Mouse (Mus musculus) erythroblast, adult 5-6 weeks (primary cell): ENCODE measurements around the gene Rpl26. TPM values are rescaled to one million over a fixed set of nuclear protein-coding genes. Genes with fewer than 3 reads are reported as not detected.

ENCODE experiments used
- ATAC-seq: replicated peaks from 2 replicates; pipeline ENCODE4 v1.8.0; 2016; ENCODE audit warnings: moderate number of reproducible peaks, mild to moderate bottlenecking, moderate TSS enrichment, inconsistent platforms; ENCODE audit not compliant: poor library complexity, low FRiP score, severe bottlenecking
- total RNA-seq, 2 experiments: library from RNA; stranded (forward) in 1 of 2; stranded (reverse) in 1 of 2; fragments of 150-400 nt in 1 of 2; fragments of 200-764, 138-1000 nt in 1 of 2; gene quantifications; 2 replicates each; pipeline versions ENCODE4 v1.2.3 to v1.2.4; 2015 to 2017; ENCODE audit warnings: low replicate concordance in 2 of 2

Gene Rpl26
- total RNA-seq, 2 experiments from 2014 or later, result 834 to 872 TPM

DNA sequence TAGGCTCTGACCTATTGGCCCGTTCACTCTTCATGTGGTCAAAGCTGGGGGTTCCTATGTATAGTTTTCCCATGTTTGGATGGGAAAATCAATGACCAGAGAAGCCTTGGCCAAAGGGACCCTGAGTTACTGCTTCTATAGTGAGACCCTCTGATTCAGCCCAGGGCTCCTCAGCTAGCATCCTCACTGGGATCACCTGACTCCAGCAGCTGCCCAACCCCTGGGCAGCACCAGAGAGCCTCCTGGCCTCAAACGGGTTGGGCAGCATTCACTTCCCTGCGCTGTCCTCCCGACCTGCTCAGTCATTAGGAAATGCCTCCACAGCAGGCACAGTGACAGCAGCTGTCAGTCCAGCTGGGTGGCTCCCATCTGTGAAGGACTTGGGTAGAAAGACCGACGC is 13.1 kb upstream of the Rpl26 start, which contains the start of gene Rnf222:
Gene Rnf222, plus strand, starts transcription at position 301 of the 400 bp plus-strand sequence.
- no peak for ATAC-seq

DNA sequence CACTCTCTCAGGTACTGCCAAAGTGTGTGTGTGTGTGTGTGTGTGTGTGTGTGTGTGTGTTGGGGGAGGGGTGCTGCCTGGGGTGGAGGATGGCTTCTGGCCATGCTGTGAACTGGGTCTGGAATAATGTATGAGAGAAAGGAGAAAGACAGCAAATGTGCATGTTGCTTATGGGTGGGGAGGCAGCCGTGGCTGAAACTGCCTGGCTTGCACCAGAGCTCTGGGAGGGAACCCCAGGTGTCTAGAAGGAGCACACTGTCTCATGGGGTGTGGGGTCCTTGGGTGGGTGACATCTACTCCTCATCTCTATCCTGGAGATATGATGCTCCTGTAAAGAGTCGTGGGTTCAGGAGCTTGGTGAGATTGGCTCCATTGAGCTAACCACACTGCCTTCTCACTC is 12.7 kb upstream of the Rpl26 start:
- no peak for ATAC-seq

DNA sequence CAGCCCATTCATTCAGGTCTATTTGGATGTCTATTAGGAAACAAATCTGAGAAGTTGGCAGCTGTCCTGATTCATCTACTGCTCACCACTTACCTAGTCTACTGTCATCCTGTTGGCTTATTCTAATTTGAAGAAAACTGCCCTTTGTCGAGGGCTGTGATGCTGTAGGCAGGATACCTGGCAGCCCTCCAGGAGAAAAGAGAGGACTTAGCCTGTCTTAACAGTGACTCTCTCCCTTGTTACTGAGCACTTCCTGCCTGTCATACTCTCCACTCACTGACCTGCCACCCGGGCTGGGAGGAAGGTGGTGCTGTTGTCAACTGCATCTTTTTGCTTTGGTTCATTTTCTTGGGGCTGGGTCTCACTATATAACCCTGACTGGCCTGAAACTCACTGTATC is 10.8 kb upstream of the Rpl26 start:
- no peak for ATAC-seq

DNA sequence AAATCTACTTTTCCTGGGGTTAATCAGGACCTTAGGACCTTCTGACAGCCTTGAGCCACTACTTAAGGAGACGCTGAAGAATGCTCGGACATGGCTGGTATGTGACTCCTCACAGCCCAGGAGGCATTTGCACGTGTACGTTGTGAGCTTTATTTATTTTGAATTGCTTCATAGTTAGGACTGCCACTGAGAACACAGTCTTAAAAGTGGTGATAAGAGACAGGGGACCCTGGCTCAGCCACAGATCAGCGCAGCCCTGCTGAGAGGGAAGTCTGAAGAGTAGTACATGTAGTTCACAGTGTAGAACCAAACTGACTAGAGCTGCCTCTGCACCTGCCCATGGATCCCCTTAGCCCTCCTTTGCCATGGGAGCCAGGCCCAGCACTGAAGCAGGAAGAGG is 9.6 kb upstream of the Rpl26 start:
- ATAC-seq, result no peak

DNA sequence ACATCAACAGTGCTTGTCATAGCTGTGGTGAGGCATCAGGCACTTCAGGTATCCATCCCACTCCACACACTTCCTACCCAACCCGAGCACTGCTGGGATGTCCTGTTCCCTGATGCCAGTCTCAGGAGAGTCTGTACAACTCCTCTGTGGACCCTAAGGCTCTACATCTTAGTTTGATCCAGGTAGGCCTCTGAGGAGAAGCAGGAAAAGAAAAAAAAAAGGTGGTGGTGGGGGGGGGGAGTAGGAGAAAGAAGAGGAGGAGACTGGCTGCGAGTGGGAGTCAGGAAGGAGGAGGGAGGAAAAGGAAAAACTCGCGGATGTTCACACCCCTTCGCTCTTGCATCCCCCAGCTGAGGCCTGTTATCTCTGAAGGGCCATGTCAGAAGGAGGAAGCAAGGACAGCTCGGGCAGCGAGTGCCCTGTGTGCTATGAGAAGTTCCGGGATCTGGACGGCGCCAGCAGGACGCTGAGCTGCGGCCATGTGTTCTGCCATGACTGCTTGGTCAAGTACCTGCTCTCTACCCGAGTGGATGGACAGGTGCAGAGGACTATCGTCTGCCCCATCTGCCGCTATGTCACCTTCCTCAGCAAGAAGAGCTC is 9.1 kb upstream of the Rpl26 start:
- ATAC-seq, result no peak

DNA sequence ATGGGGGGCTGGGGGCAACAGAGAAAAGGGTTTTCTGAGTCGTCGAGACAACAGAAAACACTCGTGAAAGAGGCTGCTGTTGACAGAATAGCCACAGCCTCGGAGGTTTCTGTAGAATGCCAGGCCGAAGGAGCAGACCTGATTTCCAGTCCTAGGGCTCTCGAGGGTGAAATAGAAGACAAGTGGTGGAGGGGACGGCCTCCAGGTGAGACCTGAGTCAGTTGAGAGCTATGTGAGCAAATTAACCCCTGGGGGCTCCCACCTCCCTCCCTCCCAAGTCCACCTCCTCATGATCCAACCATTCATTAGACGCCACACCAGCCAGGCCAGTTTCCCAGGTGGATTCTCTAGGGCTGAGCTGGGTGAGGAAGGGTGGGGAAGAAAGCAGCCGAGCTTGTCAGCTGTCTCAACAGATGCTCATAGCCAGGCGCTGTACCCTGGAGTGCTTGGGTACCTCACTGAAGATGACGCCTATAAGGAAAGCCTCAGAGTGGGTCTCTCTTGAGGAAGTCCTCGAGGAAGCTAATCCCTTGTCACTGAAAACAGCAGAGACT is 7.4 kb upstream of the Rpl26 start:
- no peak for ATAC-seq

DNA sequence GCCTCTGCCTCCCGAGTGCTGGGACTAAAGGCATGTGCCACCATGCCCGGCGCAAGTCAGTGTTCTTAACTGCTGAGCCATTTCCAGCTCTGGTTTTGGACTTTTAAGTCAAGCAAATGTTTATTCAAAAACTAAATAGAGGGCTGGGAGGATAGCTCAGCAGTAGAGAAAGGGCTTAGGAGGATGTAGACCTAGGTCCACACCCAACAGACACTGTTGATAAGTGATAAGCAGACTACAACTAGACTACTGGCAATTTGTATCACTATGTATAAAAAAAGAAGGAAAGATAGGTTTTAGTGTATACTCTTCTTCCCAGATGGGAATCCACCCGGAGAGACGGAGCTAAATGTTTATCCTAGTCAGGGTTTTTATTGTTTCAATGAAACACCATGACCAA is 5.1 kb upstream of the Rpl26 start:
- peak; percentile 56 for ATAC-seq

DNA sequence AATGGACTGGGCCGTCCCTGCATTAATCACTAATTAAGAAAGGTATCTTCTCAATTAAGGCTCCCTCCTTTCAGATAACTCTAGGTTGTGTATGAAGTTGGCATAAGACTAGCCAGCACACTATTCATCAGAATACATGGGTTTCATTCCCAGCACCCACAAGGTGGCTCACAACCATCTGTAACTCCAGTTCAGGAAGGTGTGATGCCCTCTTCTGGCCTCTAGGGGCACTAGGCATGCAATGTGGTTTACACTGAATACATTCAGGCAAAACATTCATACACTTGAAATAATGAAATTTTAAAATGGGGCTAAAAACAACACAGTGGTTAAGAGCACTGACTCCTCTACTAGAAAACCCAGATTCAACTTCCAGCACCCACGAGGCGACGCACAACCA is 4.3 kb upstream of the Rpl26 start:
- peak; percentile 54 for ATAC-seq

DNA sequence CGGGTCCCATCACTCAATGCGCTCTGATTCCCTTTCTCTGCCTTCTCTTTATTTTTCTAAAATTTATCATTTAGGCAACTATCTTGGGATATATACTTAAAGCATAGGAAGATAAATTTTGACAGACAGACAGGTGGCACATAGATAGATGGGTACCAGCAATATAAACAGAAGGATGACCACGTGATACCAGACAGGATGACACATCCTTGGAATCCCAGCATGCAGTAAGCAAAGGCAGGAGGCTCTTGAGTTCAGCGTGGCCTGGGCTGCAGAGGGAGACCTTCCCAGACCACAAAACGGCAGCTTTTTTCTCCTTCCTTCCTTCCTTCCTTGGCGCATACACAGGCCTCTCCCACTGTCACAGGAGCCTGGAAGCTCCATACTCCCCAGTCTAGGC is 3.5 kb upstream of the Rpl26 start:
- ATAC-seq, result no peak

DNA sequence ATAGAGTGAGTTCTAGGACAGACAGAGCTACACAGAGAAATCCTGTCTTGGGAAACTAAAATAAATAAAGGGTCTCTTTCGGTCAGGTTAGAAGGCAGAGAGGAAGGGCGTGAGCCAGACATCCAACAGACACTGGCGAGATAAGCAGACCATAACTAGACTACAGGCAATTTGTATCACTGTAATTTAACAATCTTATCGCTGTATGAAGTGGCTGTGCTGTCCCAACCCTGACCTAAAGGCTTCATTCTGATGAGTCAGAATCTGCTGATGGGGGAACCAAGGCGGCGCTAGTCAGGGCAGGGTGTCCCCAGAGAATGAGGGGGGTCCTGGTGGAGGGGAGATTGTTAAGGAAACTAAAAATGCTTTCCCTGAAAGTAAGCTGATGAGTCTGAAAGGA is 2.6 kb upstream of the Rpl26 start:
- ATAC-seq, result no peak

DNA sequence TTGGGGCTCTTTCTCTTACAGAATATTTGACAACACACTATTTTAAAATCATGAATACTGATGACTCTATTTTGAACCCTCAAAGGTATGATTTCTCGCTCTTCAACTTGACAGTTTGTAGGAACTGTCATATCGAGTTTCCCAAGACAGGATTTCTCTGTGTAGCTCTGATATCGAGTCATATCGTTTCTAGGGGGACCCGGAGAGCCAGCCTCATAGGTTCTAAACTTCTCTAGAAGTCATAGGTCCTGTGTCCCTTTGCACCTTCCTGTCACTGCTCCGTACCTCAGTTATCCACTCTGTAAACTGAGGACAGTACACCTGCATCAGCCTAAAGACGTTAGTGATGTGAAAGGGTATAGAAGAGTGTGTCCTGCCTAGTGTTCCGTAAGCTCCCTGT is 1.6 kb upstream of the Rpl26 start:
- no peak for ATAC-seq

DNA sequence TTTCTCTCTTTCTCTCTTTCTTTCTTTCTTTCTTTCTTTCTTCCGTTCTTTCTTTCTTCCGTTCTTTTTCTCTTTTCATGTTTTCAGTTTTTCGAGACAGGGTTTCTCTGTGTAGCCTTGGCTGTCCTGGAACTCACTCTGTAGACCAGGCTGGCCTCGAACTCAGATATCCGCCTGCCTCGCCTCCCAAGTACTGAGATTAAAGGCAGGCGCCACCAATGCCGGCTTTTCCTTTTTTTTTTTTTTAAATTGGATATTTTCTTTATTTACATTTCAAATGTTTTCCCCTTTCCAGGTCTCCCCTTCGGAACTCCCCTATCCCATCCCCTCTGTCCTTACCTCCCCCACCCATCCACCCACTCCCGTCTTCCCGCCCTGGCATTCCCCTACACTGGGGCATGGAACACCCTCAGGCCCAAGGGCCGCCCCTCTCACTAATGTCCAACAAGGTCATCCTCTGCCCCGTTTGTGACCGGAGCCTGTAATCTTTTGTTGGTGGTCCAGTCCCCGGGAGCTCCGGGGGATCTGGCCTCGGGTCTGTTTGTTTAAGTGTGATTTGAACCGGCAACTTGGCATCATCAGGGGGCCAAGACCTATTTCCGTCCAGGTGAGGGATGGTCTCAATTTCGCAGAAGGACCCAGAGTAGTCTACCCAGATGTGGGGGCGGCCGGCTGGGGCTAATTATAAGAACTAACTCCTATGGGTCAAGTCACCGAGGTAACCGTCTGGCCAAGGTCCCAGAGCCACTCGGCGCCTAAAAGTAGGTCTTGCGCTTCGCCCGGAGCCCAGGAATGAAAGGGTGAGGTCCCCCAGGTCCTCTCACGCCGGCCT is 648 bp upstream of the Rpl26 start:
- ATAC-seq, result no peak

DNA sequence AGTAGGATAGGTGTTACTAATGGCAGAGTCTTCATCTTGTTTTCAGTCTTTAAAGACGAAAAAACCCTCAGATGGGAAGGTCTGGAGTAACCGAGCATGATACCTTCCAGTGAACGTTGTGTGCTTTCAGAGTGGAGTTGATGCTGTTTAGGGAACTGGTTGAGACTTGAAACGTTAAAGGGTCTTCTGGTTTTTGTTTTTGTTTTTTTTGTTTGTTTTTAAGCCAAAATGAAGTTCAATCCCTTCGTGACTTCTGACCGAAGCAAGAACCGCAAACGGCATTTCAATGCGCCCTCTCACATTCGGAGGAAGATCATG is 623 bp downstream of the Rpl26 start:
- no peak for ATAC-seq

DNA sequence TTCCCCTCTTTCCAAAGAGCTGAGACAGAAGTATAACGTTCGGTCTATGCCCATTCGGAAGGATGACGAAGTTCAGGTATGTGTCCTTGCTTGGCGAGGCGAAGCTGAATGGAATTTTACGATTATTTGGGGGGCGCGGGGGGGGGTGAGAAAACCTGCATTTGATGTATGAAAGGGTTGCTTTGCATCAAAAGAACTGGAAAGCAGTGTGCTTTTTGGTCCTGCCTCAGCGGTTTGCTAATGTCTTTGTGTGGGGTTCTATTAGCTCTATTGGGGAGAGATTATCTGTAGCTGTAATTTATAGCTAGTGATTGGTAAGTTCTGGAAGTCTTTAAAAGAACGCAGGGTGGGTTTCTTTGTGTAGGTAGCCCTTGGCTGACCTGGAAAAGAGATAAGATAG is 984 bp downstream of the Rpl26 start:
- ATAC-seq, result no peak

DNA sequence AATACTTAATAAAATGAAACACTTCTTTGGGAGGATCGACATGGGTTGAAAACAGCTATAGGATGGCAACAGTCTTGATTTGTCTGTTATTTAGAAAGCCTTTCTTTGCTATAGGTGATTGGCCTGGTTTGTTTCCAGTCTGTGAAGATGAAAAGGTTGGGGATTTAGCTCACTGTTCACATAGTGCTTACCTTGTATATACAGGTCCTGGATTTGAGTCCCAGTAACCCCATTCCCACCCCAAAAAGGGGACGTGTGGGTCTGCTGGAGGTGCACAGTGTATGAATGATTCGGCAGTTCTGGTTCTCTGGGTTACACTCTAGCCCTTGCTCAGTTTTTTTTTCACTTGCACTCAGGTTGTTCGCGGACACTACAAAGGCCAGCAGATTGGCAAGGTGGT is 1.4 kb downstream of the Rpl26 start:
- ATAC-seq, result no peak

DNA sequence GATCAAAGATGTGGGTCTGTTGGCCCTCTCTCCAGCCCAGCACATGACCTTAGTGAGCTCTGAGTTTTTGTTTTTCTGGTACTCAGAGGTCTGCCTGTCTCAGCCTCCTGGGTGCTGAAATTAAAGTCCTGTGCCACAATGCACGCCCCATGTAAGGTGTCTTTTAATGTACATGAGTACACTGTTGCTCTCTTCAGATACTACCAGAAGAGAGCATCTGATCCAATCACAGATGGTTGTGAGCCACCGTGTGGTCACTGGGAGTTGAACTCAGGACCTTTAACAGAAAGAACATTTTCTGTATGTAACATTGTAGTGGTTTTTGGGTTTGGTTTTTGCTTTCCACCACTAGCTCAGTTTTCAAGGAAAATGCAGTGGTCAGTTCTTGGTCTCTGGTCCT is 2.4 kb downstream of the Rpl26 start:
- ATAC-seq, result no peak

DNA sequence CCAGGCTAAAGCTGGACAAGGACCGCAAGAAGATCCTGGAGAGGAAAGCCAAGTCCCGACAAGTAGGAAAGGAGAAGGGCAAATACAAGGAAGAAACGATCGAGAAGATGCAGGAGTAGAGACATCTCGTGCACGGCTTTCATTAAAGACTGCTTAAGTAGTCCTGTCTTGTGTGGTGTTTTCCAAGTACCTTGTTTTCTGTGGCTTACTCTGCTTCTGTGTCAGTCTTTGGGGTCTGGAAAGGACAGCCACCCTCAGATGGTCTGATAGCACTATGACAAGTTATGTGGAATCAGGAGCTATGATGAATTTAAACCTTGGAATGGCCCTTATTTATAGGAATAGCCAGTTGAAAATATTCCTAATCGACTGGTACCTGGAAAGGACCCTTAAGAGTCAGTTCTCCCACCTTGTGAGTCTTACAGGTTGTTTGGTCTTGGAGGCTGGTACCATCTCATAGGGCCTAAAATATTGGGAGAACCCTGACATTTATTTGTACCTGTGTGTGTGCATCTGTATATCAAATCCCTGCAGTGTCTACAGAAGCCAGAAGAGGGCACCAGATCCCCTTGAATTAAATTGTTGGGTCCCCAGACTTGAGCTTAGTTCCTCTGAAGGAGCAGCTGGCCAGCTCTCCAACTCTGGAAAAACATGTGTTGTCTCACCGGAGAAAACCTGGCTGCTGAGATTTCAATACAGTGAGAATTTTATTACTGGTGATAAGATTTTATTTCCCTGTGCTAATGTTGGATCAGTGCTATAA is 3.2 kb downstream of the Rpl26 start:
- ATAC-seq, result no peak

DNA sequence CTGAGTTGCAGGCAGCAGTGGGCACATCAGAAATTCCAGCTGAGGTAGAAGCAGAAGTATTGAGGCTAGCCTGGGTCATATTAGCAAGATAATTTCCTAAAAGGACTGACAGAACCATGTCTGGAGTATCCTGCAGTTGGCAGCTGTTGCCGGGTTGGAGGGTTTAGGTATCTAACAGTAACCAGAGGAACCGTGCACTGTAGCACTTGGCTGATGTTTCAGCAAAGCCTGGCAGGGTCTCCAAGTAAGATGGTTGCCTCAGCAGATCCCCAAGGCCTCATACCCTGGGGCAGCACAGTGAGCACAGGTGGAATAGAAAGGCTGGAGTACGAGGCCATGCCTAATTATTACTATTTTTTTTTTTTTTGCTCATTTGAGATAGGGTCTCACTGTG is 3.8 kb downstream of the Rpl26 start:
- no peak for ATAC-seq

DNA sequence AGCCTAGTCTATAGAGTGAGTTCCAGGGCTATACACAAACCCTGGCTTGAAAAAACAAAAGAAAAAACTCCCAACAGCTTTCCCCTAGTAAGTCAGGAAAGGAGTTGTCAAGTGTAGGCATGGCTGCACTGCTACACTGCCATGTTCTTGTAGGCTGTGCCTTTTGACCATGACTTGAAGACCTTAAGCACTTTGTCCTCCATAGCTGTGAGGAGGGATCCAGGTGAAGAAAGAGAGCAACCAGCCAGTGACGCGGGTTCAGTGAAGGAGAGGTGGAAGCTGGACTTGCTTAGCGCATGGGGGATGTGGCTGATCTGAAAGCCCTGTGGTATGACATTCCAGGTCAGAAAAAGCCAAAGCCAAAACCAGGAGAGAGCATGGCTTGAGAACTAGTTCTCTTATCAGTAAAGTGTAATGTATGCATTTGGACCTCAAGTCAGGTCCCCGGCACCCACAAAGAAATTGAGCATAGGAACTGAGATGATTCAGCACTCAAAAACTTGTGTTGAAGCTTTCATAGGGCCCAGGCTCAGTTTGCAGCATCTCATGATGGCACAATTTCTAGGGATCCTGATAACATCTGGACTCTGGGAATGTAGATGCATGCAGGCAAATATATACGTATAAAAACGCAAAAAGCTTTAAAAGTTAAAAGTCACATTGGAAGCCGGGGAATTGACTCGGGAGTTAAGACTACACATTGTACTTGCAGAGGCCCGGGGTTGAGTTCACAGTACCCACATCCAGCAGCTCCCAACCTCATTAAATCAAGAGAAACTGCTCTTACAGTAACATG is 4.5 kb downstream of the Rpl26 start:
- ATAC-seq, result no peak

DNA sequence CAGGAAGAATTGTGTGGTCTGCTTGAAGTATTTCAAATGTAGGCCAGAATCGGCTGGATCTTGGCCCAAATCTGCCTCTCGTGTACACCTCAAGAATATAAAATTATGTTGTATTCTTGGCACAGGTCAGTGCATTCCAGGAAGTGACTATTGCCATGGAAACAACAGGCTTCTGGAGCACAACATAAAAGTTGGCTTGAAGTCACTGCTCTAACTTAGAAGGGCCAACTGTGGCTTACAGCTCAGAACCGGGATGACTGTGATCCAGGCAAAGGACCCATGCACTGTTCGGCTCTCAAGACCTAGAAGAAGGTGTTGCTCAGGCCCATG is 5.0 kb downstream of the Rpl26 start:
- no peak for ATAC-seq
